Mouse (Mus musculus): ENCODE measurements around the gene Crabp2. TPM values are rescaled to one million over a fixed set of nuclear protein-coding genes. Genes with fewer than 3 reads are reported as not detected.

Crabp2 gene
- polyA plus RNA-seq, 1 experiment = 0.08 TPM

- DNase-seq (ENCODE audit: low read depth in 1 of 2, low spot score in 2 of 2) = peak in 1 of 2 experiments; percentile 39
- TF ChIP-seq POLR2A (IDR thresholded peaks at IDR 0.05; ENCODE audit: low read depth, low read length) (no peak), CTCF (IDR thresholded peaks at IDR 0.05; ENCODE audit: extremely low read depth, insufficient read depth, insufficient read length, insufficient replicate concordance) (no peak)
- H3K4me3 ChIP-seq (ENCODE audit: extremely low read depth, insufficient read depth, insufficient read length) = peak overlapping the region; percentile 60
- peaks cover 17% of the 10 kb centered on the region for H3K36me3 ChIP-seq (ENCODE audit: control insufficient read depth, insufficient read depth, low read length)
- peaks cover 16% of the 10 kb centered on the region; the same call in 1 of the 2 replicates for H3K4me1 ChIP-seq (ENCODE audit: control insufficient read depth, insufficient read depth, insufficient read length)
- H3K27ac ChIP-seq (ENCODE audit: insufficient read depth, low read length) = peak overlapping the region; percentile 72
- no peaks in the 10 kb centered on the region for H3K27me3 ChIP-seq (ENCODE audit: control insufficient read depth, insufficient read depth, low read length)
- WGBS = 35% methylated on average over 12 of the region's 12 CpGs
Measured at GRCm38 (mm10) chr3:87910573-87911141, 37.8 kb upstream of the Crabp2 start.

GRCm38 (mm10) chr3:87913491-87913890 is 35.0 kb upstream of the Crabp2 start:
- TF ChIP-seq POLR2A (IDR thresholded peaks at IDR 0.05; ENCODE audit: low read depth, low read length) (no peak), CTCF (IDR thresholded peaks at IDR 0.05; ENCODE audit: extremely low read depth, insufficient read depth, insufficient read length, insufficient replicate concordance) (no peak)
- DNase-seq (ENCODE audit: low read depth in 1 of 2, low spot score in 2 of 2) = no peak
- peaks cover 10% of the 10 kb centered on the region; the same call in 1 of the 2 replicates for H3K4me1 ChIP-seq (ENCODE audit: control insufficient read depth, insufficient read depth, insufficient read length)
- 94% methylated on average over 7 of the region's 7 CpGs for WGBS
- H3K36me3 ChIP-seq (ENCODE audit: control insufficient read depth, insufficient read depth, low read length) = peaks cover 20% of the 10 kb centered on the region
- H3K27me3 ChIP-seq (ENCODE audit: control insufficient read depth, insufficient read depth, low read length) = no peaks in the 10 kb centered on the region
- H3K27ac ChIP-seq (ENCODE audit: insufficient read depth, low read length) = no peak overlapping the region
- no peak overlapping the region for H3K4me3 ChIP-seq (ENCODE audit: extremely low read depth, insufficient read depth, insufficient read length)

- Histone ChIP-seq H3K4me1 (ENCODE audit: control insufficient read depth, insufficient read depth, insufficient read length) (peaks cover 10% of the 10 kb centered on the region; the same call in 1 of the 2 replicates), H3K27me3 (ENCODE audit: control insufficient read depth, insufficient read depth, low read length) (no peaks in the 10 kb centered on the region), H3K4me3 (ENCODE audit: extremely low read depth, insufficient read depth, insufficient read length) (no peak overlapping the region), H3K36me3 (ENCODE audit: control insufficient read depth, insufficient read depth, low read length) (peaks cover 20% of the 10 kb centered on the region), H3K27ac (ENCODE audit: insufficient read depth, low read length) (no peak overlapping the region)
- WGBS = 96% methylated on average over 10 of the region's 10 CpGs
- no peak for DNase-seq (ENCODE audit: low read depth in 1 of 2, low spot score in 2 of 2)
- TF ChIP-seq POLR2A (IDR thresholded peaks at IDR 0.05; ENCODE audit: low read depth, low read length) = no peak
Measured at GRCm38 (mm10) chr3:87913891-87914290, 34.6 kb upstream of the Crabp2 start.

- DNase-seq (ENCODE audit: low read depth in 1 of 2, low spot score in 2 of 2) = no peak
- WGBS = 95% methylated on average over 1 of the region's 1 CpGs
- Histone ChIP-seq H3K4me1 (ENCODE audit: control insufficient read depth, insufficient read depth, insufficient read length) (no peaks in the 10 kb centered on the region), H3K4me3 (ENCODE audit: extremely low read depth, insufficient read depth, insufficient read length) (no peak overlapping the region), H3K27me3 (ENCODE audit: control insufficient read depth, insufficient read depth, low read length) (no peaks in the 10 kb centered on the region), H3K27ac (ENCODE audit: insufficient read depth, low read length) (no peak overlapping the region), H3K36me3 (ENCODE audit: control insufficient read depth, insufficient read depth, low read length) (peaks cover 22% of the 10 kb centered on the region)
- TF ChIP-seq CTCF (IDR thresholded peaks at IDR 0.05; ENCODE audit: extremely low read depth, insufficient read depth, insufficient read length, insufficient replicate concordance) (no peak), POLR2A (IDR thresholded peaks at IDR 0.05; ENCODE audit: low read depth, low read length) (no peak)
Measured at GRCm38 (mm10) chr3:87916990-87917389, 31.5 kb upstream of the Crabp2 start.

GRCm38 (mm10) chr3:87918551-87918950 is 29.9 kb upstream of the Crabp2 start:
- 93% methylated on average over 1 of the region's 1 CpGs for WGBS
- TF ChIP-seq CTCF (IDR thresholded peaks at IDR 0.05; ENCODE audit: extremely low read depth, insufficient read depth, insufficient read length, insufficient replicate concordance) (no peak), POLR2A (IDR thresholded peaks at IDR 0.05; ENCODE audit: low read depth, low read length) (no peak)
- Histone ChIP-seq H3K36me3 (ENCODE audit: control insufficient read depth, insufficient read depth, low read length) (peaks cover 25% of the 10 kb centered on the region), H3K4me1 (ENCODE audit: control insufficient read depth, insufficient read depth, insufficient read length) (no peaks in the 10 kb centered on the region), H3K27ac (ENCODE audit: insufficient read depth, low read length) (no peak overlapping the region), H3K4me3 (ENCODE audit: extremely low read depth, insufficient read depth, insufficient read length) (no peak overlapping the region), H3K27me3 (ENCODE audit: control insufficient read depth, insufficient read depth, low read length) (no peaks in the 10 kb centered on the region)
- DNase-seq (ENCODE audit: low read depth in 1 of 2, low spot score in 2 of 2) = no peak

GRCm38 (mm10) chr3:87919336-87920108 is 28.9 kb upstream of the Crabp2 start, which contains the start of gene Mrpl24:
Gene Mrpl24, plus strand, starts transcription at chr3:87919506.
- TF ChIP-seq CTCF (IDR thresholded peaks at IDR 0.05; ENCODE audit: extremely low read depth, insufficient read depth, insufficient read length, insufficient replicate concordance) (no peak), POLR2A (IDR thresholded peaks at IDR 0.05; ENCODE audit: low read depth, low read length) (peak; percentile 9; the same call in 1 of the 2 replicates)

More at GRCm38 (mm10) chr3:87919336-87920108, 28.9 kb upstream of the Crabp2 start, which contains the start of gene Mrpl24:
- peak within 1 kb of the TSS; percentile 51 for H3K27ac ChIP-seq (ENCODE audit: insufficient read depth, low read length)
- no peaks in the 10 kb centered on the region for H3K27me3 ChIP-seq (ENCODE audit: control insufficient read depth, insufficient read depth, low read length)
- no peaks in the 10 kb centered on the region for H3K4me1 ChIP-seq (ENCODE audit: control insufficient read depth, insufficient read depth, insufficient read length)
- under 1% methylated on average over 30 of the region's 30 CpGs for WGBS
- H3K4me3 ChIP-seq (ENCODE audit: extremely low read depth, insufficient read depth, insufficient read length) = peak within 1 kb of the TSS; percentile 72
- H3K36me3 ChIP-seq (ENCODE audit: control insufficient read depth, insufficient read depth, low read length) = peaks cover 25% of the 10 kb centered on the region
- DNase-seq (ENCODE audit: low read depth in 1 of 2, low spot score in 2 of 2) = peak; percentile 53 to 65

Data from spleen, adult 2 months (tissue).